Mouse (Mus musculus) G1E (cell line): ENCODE results near the gene Myo16.

Source experiments
- CTCF ChIP-seq: IDR thresholded peaks from 2 replicates; pipeline ENCODE4 v1.5.1; 2012; ENCODE audit warnings: low read depth, low read length, inconsistent platforms, mixed read lengths
- GATA1 ChIP-seq: IDR thresholded peaks from 2 replicates; pipeline ENCODE4 v1.6.1; 2012; ENCODE audit warnings: borderline replicate concordance, low read length, inconsistent platforms, mixed read lengths
- TAL1 ChIP-seq: conservative IDR thresholded peaks from 2 replicates; pipeline ENCODE4 v1.6.1; 2012; ENCODE audit warnings: low read depth, low read length, inconsistent platforms, mixed read lengths

DNA sequence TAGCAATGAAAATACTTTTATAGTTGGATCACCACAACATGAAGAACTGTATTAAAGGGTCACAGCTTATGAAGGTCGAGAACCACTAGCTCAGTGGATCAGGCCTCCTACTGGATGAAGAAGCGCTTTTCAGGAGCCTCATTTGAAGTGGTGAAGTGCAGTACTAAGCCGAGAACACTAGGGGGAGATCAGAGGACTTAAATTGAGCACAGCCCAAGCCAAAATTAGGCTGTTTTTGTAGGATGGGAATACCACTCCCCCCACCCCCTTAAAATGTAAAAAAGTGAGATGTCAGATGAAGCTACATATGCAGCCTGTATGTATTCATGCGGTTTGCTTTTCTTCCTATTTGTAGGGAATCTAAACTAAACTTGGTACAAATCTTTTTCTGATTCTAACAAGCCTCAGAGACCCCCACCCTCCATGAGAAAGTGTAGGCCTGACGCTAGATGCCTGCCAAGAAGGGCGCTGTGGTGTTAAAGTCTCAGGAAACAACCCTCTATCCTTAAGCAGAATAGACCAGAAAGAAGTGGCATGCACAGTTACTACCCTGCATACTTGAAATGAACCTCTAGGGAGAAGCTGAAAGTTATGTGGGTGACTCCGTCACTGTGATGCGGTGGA, 77.1 kb downstream of the Myo16 start:
- TF ChIP-seq CTCF (peak; percentile 30; the same call in 1 of the 2 replicates), GATA1 (no peak), TAL1 (no peak)
